Mouse (Mus musculus): ENCODE measurements around the gene H2al1n. TPM values are rescaled to one million over a fixed set of nuclear protein-coding genes. Genes with fewer than 3 reads are reported as not detected.
"Not testable (repeated sequence)": the region's sequence is repeated elsewhere in the genome, so short reads cannot be mapped to it uniquely, and the experiment has no call there.

Gene H2al1n
- not detected for polyA plus RNA-seq (2017; shearing (Covaris generic))

DNA sequence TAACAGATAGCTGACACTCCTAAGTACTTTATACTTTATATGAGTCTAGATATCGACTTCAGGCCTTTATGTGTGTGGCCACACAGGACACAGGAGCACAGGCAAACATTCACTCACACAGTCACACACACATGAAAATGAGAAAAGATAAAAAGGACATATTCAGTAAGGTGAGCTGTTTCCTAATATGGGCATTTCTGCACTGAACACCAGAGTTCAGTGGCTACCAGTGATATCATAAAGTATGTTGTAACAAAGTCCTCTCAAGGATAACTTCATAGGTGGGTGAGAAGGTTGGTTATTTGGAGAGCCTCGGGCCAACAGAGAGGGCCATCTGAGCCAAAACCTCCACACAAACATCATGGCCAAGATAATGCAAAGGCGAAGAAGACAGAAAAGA lies at the start of gene H2al1n:
H2al1n (plus strand) TSS at position 301 of the 400 bp plus-strand sequence.
- not testable (repeated sequence) for ATAC-seq

DNA sequence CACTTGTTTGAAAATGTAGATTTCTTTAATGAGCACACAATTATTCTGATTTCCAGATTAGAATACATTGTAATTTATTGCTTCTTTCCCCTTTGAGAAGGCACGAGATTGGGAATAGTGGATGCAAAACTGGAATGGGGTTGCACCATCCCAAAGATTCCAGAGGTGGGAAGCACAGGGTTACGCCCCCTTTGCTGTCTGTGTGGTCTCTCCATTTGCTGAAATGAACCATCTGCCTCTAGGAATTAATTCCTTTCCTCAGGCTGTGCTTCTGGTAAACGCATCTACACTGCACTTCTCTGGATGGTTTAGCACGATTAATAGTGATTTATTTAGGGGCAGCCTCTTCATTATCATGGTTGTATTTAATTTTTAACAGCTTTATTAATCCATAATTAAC lies 11.7 kb upstream of the H2al1n start:
- no peak for ATAC-seq

DNA sequence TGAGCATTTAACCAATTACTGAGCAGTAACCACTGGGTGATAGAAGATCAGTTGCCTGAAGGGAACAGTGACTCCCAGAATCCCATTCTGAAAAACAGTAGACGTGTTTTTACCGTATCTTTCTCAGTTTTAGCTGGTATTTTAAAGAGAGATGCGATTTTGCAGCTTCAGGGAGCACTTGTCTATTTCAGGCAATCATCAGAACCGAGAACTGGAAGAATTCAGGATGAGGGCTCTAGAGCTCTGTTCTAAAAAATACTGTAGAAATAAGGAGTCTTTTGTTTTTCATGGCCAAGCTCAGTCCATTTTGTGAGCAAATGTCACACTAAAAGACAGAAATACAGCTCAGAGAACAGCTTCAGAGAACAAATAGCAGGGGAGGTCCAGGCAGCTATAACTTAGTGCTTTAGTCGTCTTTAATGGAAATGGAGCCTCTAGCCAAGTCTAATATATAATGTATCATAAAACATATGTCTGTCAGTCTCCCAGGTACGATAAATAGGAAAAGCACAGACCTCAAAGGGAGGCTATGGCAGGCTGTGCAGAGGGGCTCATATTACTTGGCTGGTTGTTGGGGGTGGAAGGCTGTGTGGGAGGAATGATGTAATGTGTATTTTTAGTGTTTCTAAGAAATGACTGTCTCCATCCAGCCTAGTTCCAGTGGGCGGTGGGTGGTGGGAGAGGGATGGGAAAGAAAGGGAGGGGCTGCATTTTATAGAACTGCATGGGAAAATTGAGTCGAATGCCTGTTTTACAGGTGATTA lies 4.7 kb upstream of the H2al1n start:
- no peak for ATAC-seq

DNA sequence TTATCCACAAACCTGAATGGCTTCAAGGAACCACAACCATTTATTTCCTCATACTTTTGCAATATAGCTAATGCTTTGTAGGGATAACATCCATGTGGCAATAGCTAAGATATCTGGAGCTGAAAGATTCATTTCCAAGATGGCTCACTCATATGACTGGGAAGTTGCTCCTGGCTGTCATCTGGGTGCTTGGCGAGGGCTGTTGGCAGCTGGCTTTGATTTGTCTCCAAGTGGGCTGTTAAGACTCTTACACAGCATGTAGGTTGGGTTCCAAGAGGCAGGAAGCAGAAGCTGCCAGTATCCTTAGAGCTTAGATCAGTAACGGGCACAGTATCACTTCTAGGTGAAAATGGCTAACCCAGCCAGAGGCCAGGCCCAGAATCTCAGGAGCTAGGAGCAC lies 18.3 kb downstream of the H2al1n start:
- ATAC-seq = no peak

DNA sequence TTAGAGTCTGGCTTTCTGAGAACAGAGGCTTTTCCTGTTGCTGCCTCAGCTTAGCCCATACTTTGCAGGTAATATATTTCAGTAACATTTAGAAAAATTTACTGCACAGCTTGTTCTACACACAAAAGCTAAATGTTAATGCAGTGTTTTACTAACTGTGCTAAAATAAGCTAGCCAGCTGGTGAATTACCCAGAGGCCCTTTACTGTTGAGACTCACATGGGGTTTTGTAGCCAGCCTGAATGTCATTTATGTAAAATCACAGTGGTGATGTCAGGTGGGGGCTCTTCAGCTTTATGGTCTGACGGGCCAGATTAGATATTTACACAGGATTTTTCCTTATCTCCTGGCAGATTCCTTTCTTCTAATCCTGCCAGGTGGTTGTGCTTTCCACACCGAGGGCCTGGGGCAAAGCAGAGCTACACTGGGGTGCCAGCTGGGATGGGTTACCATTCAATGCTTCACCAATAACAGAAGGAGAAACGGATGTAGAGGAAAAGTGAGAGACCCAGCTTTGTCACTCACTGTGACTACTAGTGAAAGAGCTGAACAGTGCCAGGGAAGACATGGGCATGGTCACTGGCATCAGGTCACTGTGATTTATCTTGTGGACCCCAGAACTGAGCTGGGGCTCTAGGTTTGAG lies 48.8 kb downstream of the H2al1n start:
- ATAC-seq = no peak
